Comparison of ENCODE assay signal across 9 mouse cellular contexts in genomic region chr11:35283767-35284166, GRCm38 (mm10).
DNase-seq lines count a peak whose midpoint lies in the region; ATAC-seq and TF ChIP-seq lines count a peak whose summit lies in the region.
"Had no signal": no experiment of that assay in that cellular context is flagged by ENCODE, and none has a peak within 500 bp of the region (broad histone marks: within the 10 kb centered on the region; RNA-seq: fewer than 3 reads in every experiment).

No protein-coding gene starts in this region.

- H3K4me1 ChIP-seq in hindbrain, embryonic 10.5 days (replicated peaks): peaks cover 30% of the 10 kb centered on the region
- 0 out of 2 replicates have a peak, but pooled peaks cover 3% of the 10 kb centered on the region for H3K4me1 ChIP-seq in hindbrain, embryonic 11.5 days (replicated peaks; ENCODE audit: control insufficient read depth, insufficient read depth, low read length)
- peaks cover 9% of the 10 kb centered on the region for H3K4me1 ChIP-seq in heart, adult 2 months (ENCODE audit: control insufficient read depth, insufficient read depth, low read length)
- peaks cover 57% of the 10 kb centered on the region for H3K4me1 ChIP-seq in kidney, embryonic 15.5 days

- TF ChIP-seq CTCF in heart, adult 2 months (IDR thresholded peaks at IDR 0.05): no peak

- no peaks in the 10 kb centered on the region for H3K79me2 ChIP-seq in heart, adult 2 months (replicated peaks; ENCODE audit: control insufficient read depth, insufficient read depth, low read length)

- no peak overlapping the region for H3K4me2 ChIP-seq in hindbrain, embryonic 11.5 days (replicated peaks; ENCODE audit: low read depth, low read length)
- no peak overlapping the region for H3K4me2 ChIP-seq in kidney, embryonic 15.5 days

- TF ChIP-seq POLR2A in heart, adult 2 months (IDR thresholded peaks at IDR 0.05; ENCODE audit: insufficient read depth, low read depth, low read length): no peak

- peak overlapping the region; percentile 83 for H3K27ac ChIP-seq in hindbrain, embryonic 10.5 days
- H3K27ac ChIP-seq in hindbrain, embryonic 11.5 days (ENCODE audit: low read depth, low read length): no peak overlapping the region
- H3K27ac ChIP-seq in heart, adult 2 months: peak overlapping the region; percentile 58
- peak overlapping the region; percentile 79; the same call in 1 of the 2 replicates for H3K27ac ChIP-seq in kidney, embryonic 15.5 days

- H3K9ac ChIP-seq in hindbrain, embryonic 11.5 days (ENCODE audit: low read depth, low read length): no peak overlapping the region
- no peak overlapping the region for H3K9ac ChIP-seq in heart, adult 2 months (ENCODE audit: low read depth, low read length)
- no peak overlapping the region for H3K9ac ChIP-seq in kidney, embryonic 15.5 days

- no peaks in the 10 kb centered on the region for H3K27me3 ChIP-seq in hindbrain, embryonic 10.5 days (ENCODE audit: insufficient read depth, poor library complexity, severe bottlenecking)
- H3K27me3 ChIP-seq in hindbrain, embryonic 11.5 days (ENCODE audit: control insufficient read depth, insufficient read depth, low read length): no peaks in the 10 kb centered on the region
- H3K27me3 ChIP-seq in heart, adult 2 months (ENCODE audit: control insufficient read depth, insufficient read depth, low read length): no peaks in the 10 kb centered on the region
- peaks cover 30% of the 10 kb centered on the region for H3K27me3 ChIP-seq in kidney, embryonic 15.5 days

- ATAC-seq in hindbrain, embryonic 11.5 days (ENCODE audit: low FRiP score): no peak
- peak; percentile 57; the same call in 1 of the 2 replicates for ATAC-seq in kidney, embryonic 15.5 days (replicated peaks; ENCODE audit: low FRiP score)

- WGBS in hindbrain, embryonic 10.5 days: 39% methylated on average over 3 of the region's 3 CpGs
- 38% methylated on average over 3 of the region's 3 CpGs for WGBS in hindbrain, embryonic 11.5 days
- 41% methylated on average over 3 of the region's 3 CpGs for WGBS in heart, adult 2 months
- whole genome bisulfite sequencing in kidney, embryonic 15.5 days: 47% methylated on average over 3 of the region's 3 CpGs

- intact Hi-C loops in heart, adult 2 months (cut with DNase I): no loop called here

- H3K4me3 ChIP-seq in hindbrain, embryonic 10.5 days: no peak overlapping the region
- H3K4me3 ChIP-seq in hindbrain, embryonic 11.5 days (ENCODE audit: low read depth, low read length): no peak overlapping the region
- no peak overlapping the region for H3K4me3 ChIP-seq in heart, adult 2 months
- H3K4me3 ChIP-seq in kidney, embryonic 15.5 days (replicated peaks): no peak overlapping the region

- peak; percentile 51 for DNase-seq in adrenal gland, postnatal 10 days
- no peak for DNase-seq in adrenal gland, postnatal 25 days
- DNase-seq in hindbrain, embryonic 10.5 days (ENCODE audit: low spot score): no peak
- DNase-seq in hindbrain, embryonic 11.5 days (ENCODE audit: low spot score): no peak
- peak in 1 of 2 experiments; percentile 60 for DNase-seq in heart, adult 2 months
- no peak for DNase-seq in ovary, adult 18-20 months (ENCODE audit: low spot score)
- no peak for DNase-seq in lung, postnatal 25 days (ENCODE audit: low spot score)
- DNase-seq: gastrocnemius, postnatal 10 days had no signal

- TF ChIP-seq EP300 in heart, adult 2 months (IDR thresholded peaks at IDR 0.05; ENCODE audit: insufficient read depth, low read depth, low read length): no peak

- H3K36me3 ChIP-seq in hindbrain, embryonic 10.5 days: no peaks in the 10 kb centered on the region
- no peaks in the 10 kb centered on the region for H3K36me3 ChIP-seq in hindbrain, embryonic 11.5 days (ENCODE audit: control insufficient read depth, insufficient read depth, low read length)
- H3K36me3 ChIP-seq in heart, adult 2 months (ENCODE audit: control insufficient read depth, insufficient read depth, low read length): no peaks in the 10 kb centered on the region
- no peaks in the 10 kb centered on the region for H3K36me3 ChIP-seq in kidney, embryonic 15.5 days

- H3K9me3 ChIP-seq in hindbrain, embryonic 10.5 days: no peaks in the 10 kb centered on the region
- H3K9me3 ChIP-seq in hindbrain, embryonic 11.5 days (ENCODE audit: control insufficient read depth, low read length): no peaks in the 10 kb centered on the region
- no peaks in the 10 kb centered on the region for H3K9me3 ChIP-seq in kidney, embryonic 15.5 days (replicated peaks)
